Mouse (Mus musculus) mouse embryonic stem cell (cell line): Measurements from ENCODE around the gene Ifna5.

Source experiments
- in situ Hi-C, 2 experiments: fragments of 300-500 bp; cut with MboI; formaldehyde crosslinking; loops; 1 replicate in 1 of 2; 3 replicates in 1 of 2; pipeline ENCODE4 v1.14.3; 2019 to 2020; ENCODE audit warnings: low sequenced_read_pairs in 2 of 2, low pct_unique_long_range_greater_than_20kb in 1 of 2, mixed read lengths in 1 of 2; ENCODE audit not compliant: unreplicated experiment in 1 of 2

The Ifna5 gene

DNA sequence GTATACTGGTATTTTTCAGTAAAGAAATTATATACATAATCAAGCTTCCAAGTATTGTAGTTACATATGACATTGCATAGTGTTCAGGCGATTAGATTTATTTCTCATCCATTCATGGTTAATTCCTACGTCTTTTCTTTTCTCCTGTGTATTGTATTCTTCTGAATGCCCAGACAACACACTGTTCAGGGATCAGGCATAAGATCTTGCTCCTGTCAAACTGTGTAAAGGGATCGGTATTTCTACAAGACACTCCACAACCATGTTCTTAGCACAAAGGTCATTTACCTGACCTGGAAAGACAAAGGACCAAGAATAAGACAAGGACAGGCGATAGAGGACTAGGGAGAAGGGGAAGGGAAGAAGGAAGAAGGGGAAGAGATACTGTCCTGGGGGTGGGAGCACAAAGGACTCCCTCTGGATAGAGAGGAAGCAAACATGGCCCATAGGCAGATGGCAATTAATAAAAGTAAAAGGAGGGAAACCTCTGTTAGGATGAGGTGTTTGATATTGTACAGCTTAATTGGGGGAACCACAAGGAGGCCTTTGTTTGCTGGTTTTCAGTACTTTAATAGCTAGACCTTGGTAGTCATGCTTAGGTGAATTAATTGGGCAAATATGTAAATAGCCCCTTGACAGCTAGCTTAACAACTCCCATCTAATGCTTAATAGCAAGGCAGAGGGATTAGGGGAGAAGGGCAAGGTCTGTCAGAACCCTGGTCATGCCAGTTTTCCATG, 15.9 kb downstream of the Ifna5 start:
- in situ Hi-C loops, result no loop called here

DNA sequence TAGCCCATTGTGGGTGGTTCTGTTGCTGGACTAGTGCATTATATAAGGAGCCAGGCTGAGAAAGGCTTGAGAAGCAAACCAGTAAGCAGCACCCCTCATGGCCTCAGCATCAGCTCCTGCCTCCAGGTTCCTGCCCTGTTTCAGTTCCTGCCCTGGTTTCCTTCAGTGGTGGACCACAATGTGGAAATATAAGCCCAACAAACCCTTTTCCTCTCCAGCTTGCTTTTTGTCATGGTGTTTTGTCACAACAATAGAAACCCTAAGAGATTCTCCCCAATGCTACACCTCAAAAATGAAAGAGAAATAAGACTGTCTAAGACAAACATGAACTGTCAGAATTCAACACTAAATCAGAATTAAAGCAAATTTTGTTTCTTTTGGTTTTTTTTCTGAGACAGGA, 23.9 kb downstream of the Ifna5 start:
- in situ Hi-C loops, result no loop called here

DNA sequence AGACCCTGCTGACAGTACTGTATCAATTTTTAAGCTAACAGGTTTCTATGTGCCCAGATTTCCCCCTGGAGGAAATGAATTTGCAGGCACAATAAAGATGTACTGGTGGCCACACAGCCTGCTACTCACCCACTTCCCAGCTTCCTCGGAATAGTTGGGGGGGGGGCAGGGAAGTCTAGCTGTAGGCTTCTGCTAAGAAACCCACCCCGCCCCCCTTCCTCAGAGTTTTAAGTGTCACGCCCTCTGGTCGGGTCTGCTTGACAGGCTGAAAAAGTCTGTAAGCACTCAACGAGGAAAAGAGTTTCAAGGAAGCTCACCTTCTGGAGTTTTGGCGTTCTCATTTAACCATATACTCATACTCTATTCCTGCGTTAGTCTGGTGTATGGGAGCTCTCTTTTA, 28.0 kb downstream of the Ifna5 start:
- in situ Hi-C loops, result no loop called here

DNA sequence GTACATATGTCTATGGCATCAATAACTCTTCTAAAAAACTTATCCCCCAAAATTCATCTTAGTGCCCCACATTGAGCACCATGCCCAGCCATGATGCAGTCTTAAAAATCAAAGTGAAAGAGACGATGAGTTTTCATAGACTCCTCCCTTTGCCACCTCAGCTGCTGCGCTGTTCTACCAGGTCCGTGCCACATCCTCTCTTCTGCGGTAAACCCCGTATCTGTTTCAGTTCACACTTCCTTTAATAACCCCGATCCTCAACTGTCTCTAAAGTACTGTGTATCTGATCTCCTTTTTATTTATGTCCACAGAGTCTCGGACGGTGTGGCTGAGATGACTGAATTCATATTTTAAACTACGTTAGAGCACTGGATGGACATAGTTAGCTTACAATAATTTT, 29.3 kb downstream of the Ifna5 start:
- in situ Hi-C loops, result no loop called here

DNA sequence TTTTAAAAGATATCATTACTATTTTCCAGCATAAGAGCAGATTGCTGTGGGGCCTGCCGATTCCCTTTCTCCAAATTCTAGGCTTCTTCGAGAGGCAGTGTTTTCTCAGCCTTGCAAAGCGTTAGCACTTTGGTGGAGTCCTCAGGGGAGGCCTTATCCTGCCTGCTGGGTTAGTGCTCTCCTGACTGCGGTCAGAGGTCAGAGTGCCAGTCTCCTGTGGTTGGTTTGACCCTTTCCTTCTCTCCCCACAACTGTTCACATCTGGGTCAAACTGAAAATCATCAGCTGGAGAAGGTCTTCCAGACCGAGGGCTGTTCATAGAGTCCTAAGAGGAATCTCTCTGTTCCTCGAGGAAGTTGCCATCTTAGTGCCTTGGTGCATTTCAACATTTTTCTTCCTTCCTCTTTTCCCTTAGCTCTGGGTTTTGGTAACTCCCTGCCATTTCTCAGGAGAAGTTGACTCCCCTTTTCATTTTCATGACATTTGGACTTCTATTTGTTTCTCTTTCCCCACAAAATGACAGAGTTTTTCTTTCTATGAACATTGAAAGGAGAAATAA, 29.8 kb downstream of the Ifna5 start:
- in situ Hi-C loops, result no loop called here

DNA sequence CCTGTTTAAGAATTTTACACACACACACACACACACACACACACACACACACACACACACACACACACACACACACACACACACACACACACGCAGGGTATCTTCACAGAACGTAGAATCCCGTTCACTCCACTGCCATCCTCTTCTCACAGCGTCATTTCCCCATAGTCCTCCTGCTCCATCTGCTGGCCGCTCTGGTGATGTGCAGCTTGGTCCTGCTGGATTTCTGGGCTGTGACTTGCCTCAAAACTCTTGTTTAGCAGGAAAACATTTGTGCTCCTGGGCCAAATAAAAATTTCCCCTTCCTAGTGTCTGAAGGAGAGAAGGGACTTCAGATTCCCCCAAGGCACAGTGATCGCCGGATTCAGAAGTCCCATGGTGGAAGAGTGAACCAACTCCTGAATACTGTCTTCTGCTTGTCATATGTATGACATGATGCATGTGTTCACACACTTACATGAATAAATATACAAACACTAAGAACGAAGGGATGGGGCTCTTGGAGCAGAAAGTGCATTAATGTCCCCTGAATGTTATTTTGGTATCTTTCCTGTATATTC, 32.1 kb downstream of the Ifna5 start:
- in situ Hi-C loops, result no loop called here

DNA sequence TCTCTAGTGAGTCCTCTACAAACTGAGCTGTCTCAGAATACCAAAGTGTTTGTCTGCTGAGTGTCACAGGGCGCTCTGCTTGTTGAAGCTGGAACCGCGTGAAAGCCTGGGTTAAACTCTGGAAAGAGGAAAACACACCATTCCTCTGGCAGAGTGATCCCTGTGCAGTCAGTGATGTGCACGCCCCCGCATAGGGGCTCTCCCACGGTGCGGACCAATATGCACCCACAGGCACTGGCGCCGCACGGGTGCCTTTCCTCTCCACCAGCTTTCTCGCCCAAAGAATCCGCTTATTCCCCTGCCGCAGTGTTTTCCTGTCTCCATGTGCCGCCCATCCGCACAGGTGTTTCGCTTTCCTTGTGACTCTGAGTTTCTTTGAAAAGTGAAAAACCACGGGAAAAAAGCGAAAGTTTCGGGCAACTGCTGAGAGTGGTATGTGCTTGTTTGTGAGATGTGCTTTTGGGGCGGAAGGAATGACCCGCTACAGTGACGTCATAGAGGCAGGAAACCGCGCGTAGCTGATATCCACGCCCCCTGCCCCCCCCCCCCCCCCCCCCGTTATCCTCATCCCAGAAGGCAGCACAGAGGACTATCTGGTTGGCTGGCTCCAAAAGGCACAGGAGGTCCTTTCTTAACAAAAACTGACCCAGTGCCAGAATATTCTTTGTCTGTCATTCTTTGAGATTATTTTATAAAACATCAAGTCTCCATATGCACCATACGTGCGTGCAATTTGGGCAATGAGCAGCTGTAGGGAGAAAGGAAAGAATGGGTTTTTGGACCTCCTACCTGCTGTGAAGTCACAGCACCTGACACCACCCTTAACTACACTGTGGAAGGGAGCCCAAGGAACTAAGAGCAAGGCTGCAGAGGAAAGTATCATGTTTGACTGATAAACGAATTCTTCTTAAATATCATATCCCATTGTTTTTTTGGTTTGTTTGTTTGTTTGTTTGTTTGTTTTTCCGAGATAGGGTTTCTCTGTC, 32.9 kb downstream of the Ifna5 start:
- in situ Hi-C loops, result no loop called here

DNA sequence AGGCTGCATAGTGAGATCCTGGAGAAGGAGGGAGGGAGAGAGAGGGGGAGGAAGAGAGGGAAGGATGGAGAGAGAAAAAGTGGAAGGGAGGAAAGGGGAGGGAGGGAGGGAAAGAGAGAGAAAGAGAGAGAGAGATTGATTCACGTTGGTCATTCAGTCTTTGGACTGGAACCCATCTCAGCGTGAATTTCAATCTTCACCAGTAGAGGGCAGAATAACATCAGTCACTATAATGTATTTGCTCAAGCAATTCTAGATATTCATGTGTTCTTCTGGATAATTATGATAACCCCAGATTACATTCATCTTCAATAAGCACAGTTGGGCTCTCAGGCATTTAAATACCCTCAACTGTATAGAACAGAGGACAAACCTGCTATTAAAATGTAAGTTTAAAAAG, 37.4 kb downstream of the Ifna5 start:
- in situ Hi-C loops, result no loop called here

DNA sequence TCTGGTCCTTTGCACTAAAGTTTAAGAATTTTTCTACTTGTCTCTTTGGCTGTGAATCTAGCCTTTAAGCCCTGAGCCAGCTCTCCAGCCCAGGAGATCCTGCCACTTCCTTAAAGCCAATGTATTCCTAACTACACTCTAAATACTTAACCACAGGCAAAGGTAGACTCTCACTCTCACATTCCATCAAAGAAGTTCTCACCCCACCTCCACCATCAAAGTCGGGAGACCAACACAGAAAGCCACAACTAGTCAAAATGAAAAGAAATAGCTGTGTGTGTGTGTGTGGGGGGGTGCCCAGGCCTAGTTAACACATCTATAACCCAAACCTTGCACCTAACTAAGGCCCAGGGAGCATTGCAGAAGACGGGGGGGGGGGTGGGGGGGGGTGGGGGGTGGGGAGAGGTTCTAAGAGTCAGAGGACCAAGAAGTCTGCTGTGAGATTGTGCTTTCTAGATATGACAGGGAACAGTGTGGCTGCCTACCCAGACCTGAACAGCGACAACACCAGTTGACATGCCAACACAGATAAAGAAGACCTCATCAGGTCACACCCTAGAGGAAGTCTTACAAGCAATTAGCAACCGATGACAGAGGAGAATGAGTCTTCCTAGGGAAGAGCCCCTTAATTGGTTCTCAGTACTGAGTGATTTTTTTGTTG, 40.2 kb downstream of the Ifna5 start:
- in situ Hi-C loops, result no loop called here

DNA sequence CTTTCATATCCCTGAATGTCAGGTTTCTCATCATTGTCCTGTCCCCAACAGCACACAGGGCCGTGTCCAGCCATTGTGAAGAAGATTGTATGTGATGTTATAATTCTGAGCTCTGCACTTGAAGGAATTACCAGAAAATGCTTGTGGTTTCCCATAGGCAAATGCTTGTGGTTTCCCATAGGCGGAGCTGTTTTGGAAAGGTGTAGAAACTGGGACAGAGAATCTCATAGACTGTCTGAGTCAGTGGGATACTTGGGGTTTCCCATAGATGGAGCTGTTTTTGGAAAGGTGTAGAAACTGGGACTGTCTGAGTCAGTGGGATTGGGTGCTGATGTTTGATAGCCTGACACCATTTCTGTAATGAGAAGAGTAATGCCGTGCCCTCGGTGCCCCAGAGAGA, 41.2 kb downstream of the Ifna5 start:
- in situ Hi-C loops, result no loop called here

DNA sequence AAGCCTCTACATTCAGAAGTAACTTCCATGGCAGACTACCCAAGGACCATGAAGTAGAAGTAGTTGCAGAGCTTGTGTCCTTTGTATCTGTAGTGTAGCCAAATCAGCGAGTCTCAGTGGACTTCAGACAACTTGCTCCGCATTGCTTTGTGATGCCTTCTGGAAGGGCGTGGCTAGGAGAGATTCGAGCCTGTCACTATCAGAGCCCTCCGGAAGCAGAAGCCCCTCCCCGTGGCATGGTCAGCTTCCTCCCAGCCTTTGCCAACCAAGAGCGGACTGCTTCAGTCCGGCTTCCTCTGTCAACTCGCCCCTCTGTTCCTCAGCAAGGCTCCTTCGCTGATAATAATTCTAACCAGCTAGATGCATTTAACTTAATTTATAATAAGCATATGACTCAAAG, 42.9 kb downstream of the Ifna5 start:
- in situ Hi-C loops, result no loop called here

DNA sequence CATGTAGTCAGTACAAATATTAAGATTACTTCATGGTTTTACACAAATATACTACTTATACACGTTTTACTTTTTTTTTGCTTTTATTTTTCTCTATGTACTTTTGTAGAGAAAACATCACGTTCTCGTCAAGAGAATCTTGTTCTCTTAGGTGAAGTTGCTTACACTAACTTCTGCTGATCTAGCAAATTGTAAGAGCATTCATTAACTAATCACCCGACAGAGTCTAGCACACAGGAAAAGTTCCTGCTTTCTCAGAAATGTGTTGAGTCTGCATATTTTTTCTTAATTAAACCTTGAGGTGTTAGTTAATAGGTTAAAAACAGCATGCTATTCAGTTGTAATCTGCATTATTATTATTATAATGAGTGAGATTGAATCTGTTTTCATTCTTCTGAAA, 43.4 kb downstream of the Ifna5 start:
- in situ Hi-C loops, result no loop called here

DNA sequence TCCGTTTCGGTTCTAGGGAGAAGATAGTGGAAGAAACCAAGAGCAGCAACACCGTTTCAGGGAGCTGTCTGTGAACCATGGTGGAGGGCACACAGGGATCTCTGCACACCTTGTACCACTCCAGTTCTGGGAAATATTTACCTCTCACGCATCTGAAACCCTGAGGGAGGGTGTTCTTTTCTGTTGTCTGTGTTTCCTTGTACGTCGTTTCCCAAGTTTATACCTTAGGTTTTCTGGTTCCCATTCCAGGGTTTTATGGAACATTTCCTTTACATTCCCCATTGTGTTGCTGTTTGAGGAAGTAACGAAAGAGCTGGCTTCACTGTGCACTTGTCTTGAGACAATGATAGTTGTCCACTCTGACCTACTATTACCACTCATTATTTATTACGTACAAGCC, 44.8 kb downstream of the Ifna5 start, which contains the start of gene Ifne:
Gene Ifne (minus strand): TSS at position 101 of the 400 bp plus-strand sequence.
- in situ Hi-C loops, result loop anchor here in 1 of 2 experiments (10.0 kb wide), 1 partner anchor 245 kb away; no protein-coding TSS in a partner anchor
